Mouse (Mus musculus): ENCODE data around the gene Sun1.
A peak's percentile ranks its signal among the peaks of the same experiment; 100 is the strongest.

Gene Sun1

DNA sequence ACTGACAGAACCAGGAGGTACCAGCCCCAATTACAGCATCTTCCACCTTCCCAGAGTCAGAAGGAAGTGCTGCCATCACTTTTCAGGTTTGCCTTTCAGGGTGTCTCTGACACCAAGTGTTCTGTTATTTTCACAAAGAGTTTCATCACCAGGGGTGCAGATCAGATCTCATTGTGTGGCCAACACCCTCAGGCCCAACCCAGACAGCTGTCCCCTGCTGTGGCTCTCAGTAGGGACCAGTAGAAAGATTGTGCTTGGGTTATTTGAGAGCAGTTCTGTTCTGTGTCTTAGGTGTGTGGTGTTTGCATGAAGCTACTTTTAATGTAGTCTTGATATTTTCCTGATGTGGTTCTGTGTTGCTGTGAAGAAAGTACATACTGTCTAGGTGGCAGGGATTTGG, 7.7 kb downstream of the Sun1 start:
- no peak for DNase-seq (ENCODE audit: low read depth)

DNA sequence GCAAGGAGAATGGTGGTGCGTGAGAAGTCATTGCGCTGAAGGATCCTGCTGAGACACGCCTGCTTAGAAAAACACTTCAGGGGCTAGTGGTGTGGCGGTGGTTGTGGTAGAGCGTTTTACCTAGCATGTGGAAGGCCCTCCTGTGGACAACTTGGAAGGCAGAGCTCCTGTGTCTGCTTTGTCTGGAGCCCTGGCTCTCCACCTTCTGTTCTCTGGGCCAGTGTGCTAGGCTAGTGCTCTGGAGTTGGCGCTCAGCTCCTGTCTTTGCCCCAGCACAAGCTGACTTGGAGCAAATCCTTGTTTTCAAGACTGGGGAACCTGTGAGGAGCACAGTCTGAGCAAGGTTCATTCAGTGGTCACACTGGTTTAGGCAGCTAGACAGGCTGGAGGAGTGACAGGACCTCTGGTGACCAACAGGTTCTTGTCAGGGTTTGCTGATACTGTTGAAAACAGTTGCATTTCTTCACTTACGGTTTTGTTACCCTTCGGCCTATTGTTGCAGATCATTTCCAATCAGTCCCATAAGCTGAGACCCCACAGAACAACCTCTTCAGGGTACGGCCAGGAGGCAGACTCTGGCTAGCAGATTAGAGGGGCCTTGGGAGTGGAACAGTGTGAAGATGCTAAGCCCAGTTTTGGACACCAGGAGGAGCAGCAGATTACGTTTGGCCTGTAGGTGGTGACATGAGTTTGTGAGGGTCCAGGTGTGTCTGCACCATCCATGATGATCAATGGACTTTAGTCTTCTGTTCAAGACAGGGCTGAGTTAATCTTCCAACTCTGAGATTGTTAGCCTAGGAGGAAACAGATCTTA, 8.6 kb downstream of the Sun1 start:
- no peak for DNase-seq (ENCODE audit: low read depth)

DNA sequence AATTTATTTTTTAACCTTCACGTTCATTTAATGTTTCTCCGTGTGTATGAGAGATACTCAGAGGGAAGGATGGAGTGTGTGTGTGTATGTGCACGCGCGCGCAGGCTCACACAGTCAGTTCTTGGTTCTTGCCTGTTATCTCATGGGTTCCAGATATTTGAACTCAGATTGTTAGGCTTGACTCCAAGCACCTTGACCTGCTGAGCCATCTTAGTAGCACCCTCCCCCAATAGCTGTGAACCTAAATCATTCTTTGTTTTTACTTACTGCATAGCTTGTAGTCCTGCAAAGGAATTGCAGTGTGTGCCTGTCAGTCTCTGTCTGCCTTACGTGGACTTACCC, 9.2 kb downstream of the Sun1 start:
- no peak for DNase-seq (ENCODE audit: low read depth)

DNA sequence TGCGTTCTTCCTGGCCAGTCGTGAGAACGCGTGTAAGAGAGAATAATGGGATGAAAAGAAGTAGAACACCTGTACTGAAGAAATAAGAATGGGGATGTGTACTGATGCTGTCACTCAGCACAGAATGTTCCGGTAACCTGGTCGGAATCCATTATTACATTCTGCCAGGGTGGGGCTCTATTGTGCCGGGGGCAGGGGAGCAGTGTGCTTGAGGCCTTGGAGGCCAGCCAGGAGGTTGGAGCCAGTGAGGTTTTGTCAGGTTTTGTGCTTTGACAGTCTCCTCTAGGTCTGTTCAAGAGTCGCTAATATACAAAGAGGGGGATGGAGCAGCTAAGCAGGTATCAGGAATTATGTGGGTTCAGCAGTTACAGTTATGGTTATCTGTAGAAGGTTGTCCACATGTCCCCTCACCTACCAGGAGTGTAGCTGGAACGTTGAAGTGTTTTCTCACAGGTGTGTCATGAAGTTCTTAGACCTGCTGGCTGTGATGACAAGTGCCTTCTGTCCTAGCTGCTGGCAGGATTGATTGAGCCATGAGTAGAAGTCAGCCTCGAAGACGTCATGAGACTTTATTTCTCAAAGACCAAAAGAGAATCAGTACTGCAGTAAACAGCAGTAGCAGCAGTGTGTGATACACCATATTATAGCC, 11.4 kb downstream of the Sun1 start:
- no peak for DNase-seq (ENCODE audit: low read depth)

DNA sequence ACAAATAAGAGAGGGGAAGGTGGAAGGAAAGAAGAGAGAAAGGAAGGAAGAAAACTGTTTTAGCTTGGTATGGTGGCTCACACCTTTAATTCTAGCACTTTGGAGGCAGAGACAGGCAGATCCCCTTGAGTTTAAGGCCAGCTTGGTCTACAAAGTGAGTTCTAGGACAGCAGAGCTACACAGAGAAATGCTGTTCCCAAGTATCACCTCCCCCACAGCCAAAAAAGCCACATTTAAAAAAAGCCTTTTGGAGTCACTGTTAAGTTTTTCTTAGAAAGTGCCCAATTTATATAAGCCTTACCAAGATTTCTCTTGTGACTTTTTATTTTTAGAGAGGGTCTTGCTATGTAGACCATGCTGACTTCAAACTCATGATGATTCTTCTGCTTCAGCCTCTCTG, 13.9 kb downstream of the Sun1 start:
- no peak for DNase-seq (ENCODE audit: low read depth)

DNA sequence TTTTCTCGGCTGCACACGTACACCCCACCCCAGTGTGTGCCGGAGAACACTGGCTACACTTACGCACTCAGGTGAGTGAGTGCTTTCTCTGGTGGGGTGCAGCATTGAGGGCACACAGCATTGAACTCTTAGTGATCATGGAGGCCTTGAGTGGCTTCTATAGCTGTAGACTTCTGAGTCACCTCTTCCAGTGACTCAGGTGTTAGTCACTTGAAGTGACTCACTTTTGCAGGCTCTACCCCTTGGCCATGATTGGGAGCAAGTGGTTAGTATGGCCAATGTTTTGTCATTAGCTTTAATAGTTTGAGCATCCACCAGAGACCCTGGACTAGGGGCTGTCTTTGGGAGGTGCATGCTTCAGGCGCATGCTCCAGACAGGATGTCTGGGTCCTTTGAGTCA, 14.7 kb downstream of the Sun1 start:
- peak; percentile 94 for DNase-seq (ENCODE audit: low read depth)

DNA sequence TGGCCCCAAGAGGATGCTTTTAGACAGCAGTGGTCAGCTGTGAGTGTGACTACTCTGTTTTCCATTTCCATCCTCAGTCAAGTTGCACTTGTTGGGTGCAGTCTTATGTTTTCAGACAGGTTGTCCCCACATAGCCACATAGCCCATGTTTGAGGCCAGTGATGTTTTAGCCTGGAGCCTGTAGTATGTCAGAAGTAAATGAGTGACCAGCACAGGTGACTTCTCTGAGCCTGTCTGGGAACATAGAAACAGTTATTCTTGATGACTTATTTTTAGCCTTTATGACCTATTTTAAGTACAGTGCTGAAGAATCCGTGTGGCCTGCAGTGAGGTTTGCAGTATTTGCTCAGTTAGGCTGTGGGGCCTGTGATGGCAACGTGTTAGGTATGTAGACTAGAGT, 15.7 kb downstream of the Sun1 start:
- no peak for DNase-seq (ENCODE audit: low read depth)

DNA sequence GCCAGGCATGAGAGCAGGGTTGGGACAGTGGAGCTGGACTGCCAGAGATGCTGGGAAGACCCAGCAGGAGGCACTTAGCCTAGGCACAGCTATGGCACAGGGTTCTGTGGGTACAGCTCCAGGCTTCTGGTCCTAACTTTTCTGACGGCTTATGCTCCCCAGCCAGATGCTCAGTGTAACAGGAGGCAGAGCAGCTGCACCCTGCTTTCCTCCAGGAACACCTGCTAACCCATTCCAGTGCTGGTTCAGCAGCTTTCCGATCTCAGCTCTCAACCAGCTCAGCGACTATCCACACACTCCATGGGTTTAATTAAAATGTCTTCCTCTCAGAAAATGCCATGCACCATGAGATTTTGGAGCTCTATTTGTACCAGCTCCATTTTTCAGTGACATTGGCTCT, 16.3 kb downstream of the Sun1 start:
- DNase-seq (ENCODE audit: low read depth) = no peak

DNA sequence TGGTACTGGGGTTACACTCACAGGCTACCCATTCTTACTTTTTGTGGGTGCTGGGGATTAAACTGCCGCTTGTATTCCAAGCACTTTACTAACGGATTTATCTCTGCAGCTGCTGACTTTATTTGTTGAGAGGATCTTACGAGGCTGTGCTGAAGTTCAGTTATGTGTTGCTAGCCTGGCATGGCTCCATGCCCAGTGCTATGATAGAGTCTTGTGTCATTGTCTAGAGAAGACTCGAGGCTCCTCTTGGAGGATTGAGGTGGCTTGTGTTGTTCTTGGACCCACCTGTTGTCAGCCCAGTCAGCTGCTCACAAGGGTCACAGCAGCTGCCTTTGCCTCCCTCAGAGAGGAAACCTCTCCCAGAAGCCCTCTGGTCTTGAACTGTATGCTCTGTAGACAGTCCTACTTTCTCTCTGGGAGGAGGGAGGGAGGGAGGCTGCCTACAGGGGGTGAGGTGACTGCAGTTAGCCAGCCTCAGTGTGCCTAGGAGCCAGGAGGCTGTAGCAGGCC, 19.6 kb downstream of the Sun1 start:
- DNase-seq (ENCODE audit: low read depth) = no peak

DNA sequence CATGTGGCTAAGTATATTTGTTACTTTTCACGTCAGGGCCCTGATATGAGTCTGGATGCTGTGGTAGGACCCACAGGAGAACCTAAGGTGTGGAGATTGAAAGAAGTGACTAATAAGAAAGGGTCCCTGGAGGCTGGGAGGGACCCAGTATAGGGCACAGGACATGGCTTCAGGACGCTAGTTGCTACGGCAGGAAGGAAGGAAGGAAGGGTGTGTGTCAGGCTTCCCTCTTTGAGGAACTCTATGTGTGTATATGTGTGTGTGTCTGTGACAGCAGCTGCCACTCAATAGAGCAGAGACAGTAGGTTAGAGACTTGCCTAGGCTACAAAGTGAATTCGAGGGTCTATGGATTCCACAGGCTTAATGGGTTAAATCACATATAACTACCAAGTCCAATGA, 20.2 kb downstream of the Sun1 start:
- DNase-seq (ENCODE audit: low read depth) = no peak

DNA sequence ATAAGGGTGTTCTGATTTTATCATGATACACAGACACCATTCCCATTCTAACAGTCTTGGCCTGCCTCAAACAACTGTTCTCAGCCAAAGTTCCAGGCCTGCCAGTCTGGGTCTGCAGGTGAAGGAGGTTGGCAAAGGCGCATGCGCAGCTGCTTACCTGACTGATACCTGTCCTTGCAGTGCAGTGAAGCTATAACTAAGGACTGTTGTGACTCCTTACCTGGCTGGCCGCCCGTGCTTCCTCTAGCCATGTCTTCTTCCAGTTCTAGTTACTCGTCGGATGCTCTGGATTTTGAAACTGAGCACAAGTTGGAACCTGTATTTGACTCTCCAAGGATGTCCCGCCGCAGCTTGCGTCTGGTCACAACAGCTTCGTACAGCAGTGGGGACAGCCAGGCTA, 22.9 kb downstream of the Sun1 start:
- DNase-seq (ENCODE audit: low read depth) = no peak

DNA sequence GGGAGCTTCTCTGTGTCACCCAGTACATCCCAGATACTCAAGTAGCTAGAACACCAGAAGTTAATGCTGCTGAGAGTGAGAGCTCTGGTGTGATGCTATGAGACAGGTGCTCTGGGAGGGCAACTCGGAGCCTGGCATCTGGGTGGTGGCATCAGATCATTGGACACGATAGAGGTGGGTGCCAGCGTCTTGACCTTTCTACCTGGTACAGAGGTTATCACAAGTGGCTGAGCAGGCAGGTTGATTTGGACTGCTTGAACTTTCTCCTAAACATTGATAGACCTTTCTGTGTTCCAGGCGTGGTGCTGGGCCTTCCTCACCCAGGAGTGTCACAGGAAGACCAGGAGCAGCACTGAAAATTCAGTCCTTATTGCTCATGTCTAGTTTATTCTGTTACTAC, 26.8 kb downstream of the Sun1 start:
- DNase-seq (ENCODE audit: low read depth) = no peak

DNA sequence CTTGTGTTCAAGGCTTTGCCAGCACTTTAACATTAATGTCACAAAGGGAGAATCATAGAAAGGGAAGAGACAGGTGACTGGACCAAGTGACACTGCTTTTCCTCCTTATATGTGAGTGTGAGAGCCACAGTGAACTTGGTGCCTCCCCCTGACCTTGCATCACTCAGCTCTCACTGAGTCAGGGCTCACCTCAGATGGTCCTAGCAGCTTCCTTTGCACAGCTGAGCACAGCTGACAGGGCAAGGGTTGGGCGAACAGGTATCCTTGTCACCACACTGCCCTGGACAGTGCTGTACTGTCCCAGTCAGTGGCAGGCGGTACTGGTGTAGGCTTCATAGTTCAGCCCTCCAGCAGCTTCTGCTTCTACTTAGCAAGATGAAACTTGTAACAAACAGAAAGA, 27.2 kb downstream of the Sun1 start:
- DNase-seq (ENCODE audit: low read depth) = no peak

DNA sequence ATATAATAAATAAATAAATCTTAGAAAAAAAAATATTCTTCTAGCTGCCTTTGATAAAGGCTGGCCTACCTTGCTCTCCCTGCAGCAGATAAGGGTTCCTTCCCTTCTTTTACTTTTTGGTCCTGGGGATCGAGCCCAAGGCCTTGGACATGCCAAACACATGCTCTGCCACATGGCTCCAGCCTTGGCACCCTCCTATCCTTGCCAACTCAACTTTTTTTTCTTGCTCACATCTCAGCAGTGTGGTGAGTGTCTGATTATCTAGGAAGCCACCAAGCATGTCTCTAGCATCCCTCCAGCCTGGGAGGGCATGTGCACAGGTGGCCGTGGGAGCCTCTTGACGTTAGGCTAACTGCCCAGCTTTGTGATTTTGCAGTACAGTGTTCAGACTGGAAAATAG, 27.9 kb downstream of the Sun1 start:
- no peak for DNase-seq (ENCODE audit: low read depth)

DNA sequence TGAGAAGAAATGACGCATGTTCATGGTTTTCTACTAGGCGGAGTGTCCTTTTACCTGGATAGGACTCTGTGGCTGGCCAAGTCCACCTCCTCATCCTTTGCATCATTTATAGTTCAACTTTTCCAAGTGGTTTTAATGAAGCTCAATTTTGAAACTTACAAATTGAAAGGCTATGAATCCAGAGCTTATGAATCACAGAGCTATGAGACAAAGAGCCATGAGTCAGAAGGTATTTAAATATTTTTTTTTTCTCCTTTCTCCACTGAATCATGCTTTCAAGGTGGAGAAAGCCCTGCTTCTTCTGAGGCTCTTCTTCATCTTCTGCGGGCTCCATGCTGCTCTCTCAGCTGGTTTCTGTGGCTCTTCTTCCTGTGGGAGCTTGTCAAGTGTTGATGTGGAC, 29.3 kb downstream of the Sun1 start:
- no peak for DNase-seq (ENCODE audit: low read depth)

DNA sequence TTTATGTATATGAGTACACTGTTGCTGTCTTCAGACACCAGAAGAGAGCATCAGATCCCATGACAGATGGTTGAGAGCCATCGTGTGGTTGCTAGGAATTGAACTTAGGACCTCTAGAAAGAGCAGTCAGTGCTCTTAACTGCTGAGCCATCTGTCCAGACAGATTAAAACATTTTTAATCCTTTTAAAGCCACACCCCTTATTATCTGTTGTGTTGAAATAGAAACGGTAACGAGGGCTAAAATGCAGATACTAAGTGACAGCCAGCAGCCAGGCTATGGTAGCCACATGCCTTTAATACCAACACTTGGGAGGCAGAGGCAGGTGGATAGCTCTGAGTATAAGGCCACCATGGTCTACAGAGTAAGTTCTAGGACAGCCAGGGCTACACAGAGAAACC, 31.6 kb downstream of the Sun1 start:
- no peak for DNase-seq (ENCODE audit: low read depth)

DNA sequence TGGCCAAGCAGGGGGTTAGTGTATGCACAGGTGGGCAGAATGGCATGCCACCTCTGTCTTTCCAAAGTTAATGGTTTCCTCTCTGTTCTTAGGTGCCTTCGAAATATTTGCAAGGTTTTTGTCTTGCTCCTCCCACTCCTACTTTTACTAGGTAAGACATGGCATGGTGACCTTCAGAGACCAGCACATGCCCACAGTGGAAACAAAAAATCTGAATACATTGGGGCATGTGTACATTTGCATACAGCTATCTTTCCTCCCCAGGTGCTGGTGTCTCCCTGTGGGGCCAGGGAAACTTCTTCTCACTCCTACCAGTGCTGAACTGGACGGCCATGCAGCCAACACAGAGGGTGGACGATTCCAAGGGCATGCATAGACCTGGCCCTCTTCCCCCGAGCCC, 34.0 kb downstream of the Sun1 start:
- DNase-seq (ENCODE audit: low read depth) = no peak

DNA sequence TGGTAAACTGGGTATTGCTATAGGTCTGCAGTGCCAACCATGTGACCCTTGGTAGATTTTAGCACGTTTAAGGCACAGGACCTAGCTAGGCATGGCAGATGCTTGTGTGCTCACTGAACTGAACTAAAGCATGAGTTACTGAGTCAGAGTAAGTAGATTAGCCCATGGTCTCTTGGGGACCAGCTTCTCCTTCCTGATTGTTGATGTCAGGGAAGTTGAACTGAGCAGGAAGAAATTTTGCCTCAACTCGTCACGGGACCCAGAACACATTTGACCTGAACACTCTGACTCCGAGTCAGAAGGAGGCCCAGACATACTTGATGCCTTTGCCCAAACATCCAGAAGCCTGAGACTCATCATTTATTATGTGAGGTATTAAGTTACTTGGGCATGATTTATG, 37.0 kb downstream of the Sun1 start:
- no peak for DNase-seq (ENCODE audit: low read depth)

DNA sequence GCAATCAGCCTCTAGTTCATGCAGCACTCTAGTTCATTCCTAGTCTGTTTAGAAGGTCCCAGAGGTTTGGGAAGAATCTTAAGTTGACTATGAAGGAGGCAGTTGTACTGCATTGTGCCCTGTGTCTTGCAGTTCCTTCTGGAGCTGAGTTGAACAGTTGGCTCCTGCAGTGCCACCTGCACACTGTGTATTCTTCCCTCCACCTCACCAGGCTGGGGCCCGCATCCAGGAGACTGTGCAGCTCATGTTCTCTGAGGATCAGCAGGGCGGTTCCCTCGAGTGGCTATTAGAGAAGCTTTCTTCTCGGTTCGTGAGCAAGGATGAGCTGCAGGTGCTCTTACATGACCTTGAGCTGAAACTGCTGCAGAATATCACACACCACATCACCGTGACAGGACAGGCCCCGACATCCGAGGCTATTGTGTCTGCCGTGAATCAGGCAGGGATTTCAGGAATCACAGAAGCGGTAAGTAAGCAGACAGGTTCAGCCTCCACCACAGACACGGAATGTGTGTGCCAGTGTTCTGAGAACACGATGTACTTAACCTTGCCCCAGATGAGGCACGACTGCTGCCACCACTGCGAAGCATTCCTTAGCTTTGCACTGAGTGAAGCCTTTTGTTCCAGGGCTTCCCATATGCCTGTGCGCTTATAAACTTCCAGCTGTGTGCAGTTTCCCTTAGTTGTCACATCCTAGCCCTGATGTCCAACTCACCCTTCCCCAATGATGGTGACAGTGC, 40.8 kb downstream of the Sun1 start:
- no peak for DNase-seq (ENCODE audit: low read depth)

DNA sequence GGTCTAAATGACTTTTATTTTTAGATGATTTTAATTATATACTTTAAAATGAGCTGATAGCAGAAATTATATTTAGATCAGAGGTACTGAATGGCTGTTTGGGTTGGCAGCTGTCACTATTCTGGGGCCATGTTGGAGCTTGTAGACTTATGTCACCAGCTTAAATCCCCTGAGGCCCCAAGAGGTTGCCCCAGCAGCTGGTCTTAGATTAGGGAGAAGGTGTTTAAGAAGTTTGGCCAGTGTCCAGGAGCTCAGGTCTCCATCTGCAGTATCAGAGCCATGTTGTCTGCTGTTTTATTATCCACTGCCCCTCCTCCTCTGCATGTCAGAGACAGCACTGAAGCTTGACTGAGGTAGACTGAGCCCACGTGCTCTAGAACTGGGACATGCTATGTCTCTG, 42.9 kb downstream of the Sun1 start:
- DNase-seq (ENCODE audit: low read depth) = no peak

DNA sequence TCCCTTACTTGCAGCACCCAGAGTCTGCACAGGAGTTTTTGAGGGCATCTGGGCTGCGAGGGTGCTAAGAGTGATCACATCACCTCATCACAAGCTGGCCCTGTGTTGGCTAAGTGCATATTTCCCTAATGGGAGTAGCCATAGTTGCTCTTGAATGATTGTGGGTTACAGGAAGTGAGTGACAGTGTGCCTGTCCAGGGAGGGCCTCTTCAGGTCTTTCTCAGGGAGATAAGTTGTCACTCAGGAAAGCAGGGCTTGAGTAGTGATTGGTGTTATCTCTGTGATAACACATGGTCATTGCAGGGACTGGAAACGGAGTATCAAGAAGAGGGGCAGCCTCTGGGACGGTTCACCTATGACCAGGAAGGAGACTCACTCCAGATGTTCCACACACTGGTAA, 47.3 kb downstream of the Sun1 start:
- no peak for DNase-seq (ENCODE audit: low read depth)

DNA sequence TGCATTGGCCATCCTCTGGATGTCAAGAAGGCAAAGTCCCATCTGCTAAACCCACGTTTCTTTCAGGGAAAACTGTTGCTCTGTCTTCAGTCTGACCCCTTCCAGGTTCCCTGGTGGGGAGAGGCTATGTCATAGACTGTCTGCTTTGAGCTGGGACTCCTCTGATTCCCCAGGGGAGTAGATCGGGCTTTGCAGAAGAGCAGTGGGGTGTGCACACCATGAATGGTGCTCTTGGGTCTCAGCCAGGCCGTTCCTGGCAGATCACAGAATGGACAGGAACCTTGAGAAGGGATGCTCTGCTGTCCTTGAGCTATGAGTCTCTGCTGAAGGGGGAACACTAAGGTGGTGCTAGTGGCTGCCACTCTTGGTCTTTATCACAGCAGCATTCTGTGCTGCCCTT, 48.4 kb downstream of the Sun1 start:
- DNase-seq (ENCODE audit: low read depth) = no peak

DNA sequence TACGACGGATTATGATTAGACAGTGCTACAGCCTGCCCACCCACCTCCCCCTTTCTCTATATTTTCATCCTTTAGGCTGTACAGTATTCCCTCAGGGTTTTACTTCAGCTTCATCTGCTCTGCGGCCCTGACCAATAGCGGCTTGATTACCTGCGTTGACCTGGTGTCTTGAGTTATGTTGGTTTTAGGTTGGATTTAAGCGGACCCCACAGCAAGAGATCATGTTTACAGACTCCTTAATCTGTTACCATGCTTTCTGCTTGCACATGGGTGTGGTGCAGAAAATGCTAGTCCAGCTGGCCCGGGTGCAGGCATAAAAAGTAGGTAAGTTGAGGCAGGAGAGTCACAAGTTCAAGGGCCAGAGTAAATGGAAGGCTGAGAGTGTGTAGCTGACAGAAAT, 50.8 kb downstream of the Sun1 start:
- DNase-seq (ENCODE audit: low read depth) = no peak

All from 416B (cell line).